Mouse (Mus musculus) stomach, postnatal 0 days (tissue): ENCODE measurements around the gene Egfl7.

Source experiments
- CTCF ChIP-seq: IDR thresholded peaks from 2 replicates; pipeline ENCODE4 v1.5.1; 2016; ENCODE audit warnings: antibody characterized with exemption, low read depth, mild to moderate bottlenecking, moderate library complexity
- EP300 ChIP-seq: optimal IDR thresholded peaks from 2 replicates; pipeline ENCODE3; 2016; ENCODE audit warnings: antibody characterized with exemption

- no peak for TF ChIP-seq CTCF
- no peak for TF ChIP-seq EP300
Measured at GRCm38 (mm10) chr2:26549801-26550200, 30.0 kb upstream of the Egfl7 start.
